Mouse (Mus musculus) CH12F3 (cell line): ENCODE measurements around the gene Has1.

Experiments used
- in situ Hi-C: fragments of 300-500 bp; cut with MboI; formaldehyde crosslinking; loops from 2 replicates; pipeline ENCODE4 v1.14.3; 2020; ENCODE audit warnings: low sequenced_read_pairs

Has1 gene

DNA sequence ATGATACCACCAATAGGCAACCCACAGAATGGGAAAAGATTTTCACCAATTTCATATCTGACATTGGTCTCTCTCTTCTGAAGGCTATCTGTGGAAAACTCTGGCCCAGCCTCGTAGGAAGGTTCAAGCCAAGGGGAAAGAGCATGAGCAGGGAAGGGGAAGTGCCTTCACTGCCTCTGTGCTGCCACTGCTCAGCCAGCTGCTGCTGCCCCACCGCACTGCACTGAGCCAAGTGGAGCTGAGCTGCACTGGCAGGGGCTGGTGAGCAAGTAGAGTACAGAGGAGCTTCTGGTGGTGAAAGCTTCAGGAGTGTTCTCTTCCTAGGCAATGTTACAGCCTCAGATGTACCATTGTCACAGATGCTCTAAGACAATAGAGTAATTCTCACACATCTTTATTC, 59.5 kb downstream of the Has1 start:
- in situ Hi-C loops = no loop called here
